Mouse (Mus musculus) gastrocnemius, adult 2 months (tissue): ENCODE data around the gene Cdkn2aipnl. TPM values are rescaled to one million over a fixed set of nuclear protein-coding genes. Genes with fewer than 3 reads are reported as not detected.

ENCODE experiments used
- DNase-seq: peaks from one replicate; pipeline ENCODE4 v3.0.0; 2022
- H3K27ac ChIP-seq: fragments of 200-600 bp; 2 replicates; pipeline ENCODE4 v1.8.1; 2022; ENCODE audit warnings: mild to moderate bottlenecking
- H3K4me3 ChIP-seq: fragments of 200-600 bp; 2 replicates; pipeline ENCODE4 v1.8.1; 2022; ENCODE audit warnings: mild to moderate bottlenecking, moderate library complexity
- CTCF ChIP-seq: fragments of 200-600 bp; IDR thresholded peaks from 2 replicates; pipeline ENCODE4 v1.8.1; 2022; ENCODE audit warnings: antibody characterized with exemption, mild to moderate bottlenecking, moderate library complexity
- intact Hi-C: fragments of 180-260 bp; cut with DNase I; formaldehyde crosslinking; loops from one replicate; pipeline ENCODE4 v1.15.1; 2025
- total RNA-seq, 2 experiments: library from RNA; stranded (reverse); gene quantifications; 2 replicates each; pipeline ENCODE4 v1.2.3; 2021

Gene Cdkn2aipnl
- total RNA-seq, 2 experiments from 2014 or later: 16.9 to 30.0 TPM

DNA sequence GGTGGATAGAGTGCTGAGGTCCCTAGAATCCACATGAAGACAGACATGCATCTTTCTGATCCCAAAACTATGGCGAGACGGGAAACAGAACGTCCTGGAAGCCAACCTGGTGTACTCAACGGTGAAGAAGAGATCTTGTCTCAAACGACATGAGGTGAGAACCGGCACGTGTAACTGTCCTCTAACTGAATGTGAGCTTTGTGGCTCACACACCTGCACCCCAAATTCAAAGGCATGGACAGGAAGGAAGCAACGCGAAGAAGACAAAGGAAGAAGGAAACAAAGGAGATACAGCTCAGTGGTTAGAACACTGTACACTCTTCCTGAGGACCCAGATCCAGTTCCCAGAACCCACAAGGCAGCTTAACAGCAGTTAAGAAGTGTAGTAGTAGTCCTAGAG, 17.5 kb upstream of the Cdkn2aipnl start:
- H3K4me3 ChIP-seq: no peak overlapping the region
- no peak overlapping the region for H3K27ac ChIP-seq
- intact Hi-C loops: no loop called here
- DNase-seq: no peak
- 0 out of 2 replicates have a peak, but pooled peaks have one; percentile 12 for TF ChIP-seq CTCF

DNA sequence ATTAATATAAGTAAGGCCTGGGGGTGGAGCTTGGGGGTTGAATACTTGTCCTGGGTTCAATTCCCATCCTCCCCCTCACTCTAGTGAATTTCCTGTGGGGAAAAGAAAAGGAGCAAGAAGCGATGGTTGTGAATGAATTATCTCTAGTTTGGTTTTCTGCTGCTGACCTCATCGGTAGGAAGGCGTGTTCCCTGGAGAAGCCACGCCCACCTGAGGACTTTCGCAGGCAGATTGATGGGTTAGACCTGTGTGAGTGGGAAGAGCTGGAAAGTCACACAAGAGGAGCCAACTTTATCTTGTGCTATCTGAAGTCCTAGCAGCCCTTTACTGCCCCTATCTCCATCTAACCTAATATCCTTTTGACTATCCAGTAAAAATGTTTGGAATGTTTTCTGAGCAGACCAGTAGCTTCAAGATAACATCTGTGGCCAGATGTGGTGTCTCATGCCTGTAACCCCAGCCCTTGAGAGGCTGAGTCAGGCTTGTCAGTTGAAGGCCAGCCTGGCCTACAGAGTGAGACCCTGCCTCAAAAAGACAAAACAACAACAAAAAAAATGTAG, 15.5 kb upstream of the Cdkn2aipnl start:
- Histone ChIP-seq H3K4me3 (no peak overlapping the region), H3K27ac (peak overlapping the region; percentile 46; the same call in 1 of the 2 replicates)
- no peak for DNase-seq
- no peak for TF ChIP-seq CTCF
- intact Hi-C loops: no loop called here

DNA sequence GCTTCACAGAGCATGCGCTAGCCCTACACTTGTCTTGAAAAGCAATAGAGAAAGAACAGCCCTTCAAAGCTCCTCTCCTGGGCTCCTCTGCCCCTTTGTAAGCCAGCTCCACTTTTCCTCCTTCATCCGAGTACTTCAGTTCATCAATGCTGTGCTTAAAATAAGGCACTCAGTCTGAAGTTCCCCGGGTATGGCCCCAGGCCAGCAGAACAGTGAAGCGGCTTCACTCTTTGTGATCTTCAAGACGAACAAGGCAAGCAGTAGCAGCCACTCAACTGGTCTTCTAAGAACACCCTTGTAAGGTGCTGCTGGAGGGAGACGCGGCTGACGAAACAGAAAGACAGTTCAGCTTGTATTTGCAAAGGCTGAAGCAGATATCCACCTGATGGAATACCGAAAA, 11.3 kb upstream of the Cdkn2aipnl start:
- intact Hi-C loops: no loop called here
- Histone ChIP-seq H3K27ac (no peak overlapping the region), H3K4me3 (no peak overlapping the region)
- TF ChIP-seq CTCF: no peak
- no peak for DNase-seq

DNA sequence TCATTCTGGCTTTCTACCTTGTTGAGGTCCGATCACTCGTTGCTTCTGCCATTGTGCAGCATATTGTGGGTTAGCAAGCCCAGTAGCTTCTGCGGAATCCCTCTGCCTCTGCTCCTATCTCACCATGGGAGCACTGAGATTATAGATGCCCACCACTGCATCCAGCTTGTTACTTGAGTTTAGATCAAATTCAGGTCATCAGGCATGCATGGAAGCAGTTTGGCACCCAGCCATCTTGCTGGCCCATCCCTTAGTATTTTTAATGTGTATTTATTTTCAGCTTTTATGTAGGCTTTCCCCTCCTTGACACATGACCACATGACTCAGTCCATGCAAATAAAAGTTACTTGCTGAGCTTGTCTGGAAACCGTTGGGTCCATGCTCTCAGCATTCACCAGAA, 9.7 kb upstream of the Cdkn2aipnl start:
- H3K4me3 ChIP-seq: no peak overlapping the region
- no peak for TF ChIP-seq CTCF
- no peak for DNase-seq
- H3K27ac ChIP-seq: no peak overlapping the region
- intact Hi-C loops: no loop called here

DNA sequence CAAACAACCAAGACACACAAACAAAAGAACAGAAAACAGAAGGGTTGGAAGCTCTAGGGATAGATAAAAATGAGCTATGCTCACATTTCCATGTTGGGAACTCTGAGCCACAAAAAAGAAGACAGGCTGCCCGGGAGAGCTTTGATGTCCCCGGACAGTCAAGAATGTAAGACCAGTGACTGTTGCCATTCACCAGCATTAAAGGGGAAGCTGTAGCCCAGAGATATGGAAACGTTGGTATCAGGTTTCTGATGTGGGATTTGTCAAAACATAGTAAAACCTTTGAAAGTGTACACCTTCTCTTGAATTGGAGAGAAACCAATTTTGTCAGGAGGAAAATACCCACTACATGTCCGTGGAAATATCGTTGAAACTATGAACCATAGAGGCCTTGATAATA, 8.0 kb upstream of the Cdkn2aipnl start:
- Histone ChIP-seq H3K4me3 (no peak overlapping the region), H3K27ac (no peak overlapping the region)
- no peak for DNase-seq
- no peak for TF ChIP-seq CTCF
- intact Hi-C loops: no loop called here

DNA sequence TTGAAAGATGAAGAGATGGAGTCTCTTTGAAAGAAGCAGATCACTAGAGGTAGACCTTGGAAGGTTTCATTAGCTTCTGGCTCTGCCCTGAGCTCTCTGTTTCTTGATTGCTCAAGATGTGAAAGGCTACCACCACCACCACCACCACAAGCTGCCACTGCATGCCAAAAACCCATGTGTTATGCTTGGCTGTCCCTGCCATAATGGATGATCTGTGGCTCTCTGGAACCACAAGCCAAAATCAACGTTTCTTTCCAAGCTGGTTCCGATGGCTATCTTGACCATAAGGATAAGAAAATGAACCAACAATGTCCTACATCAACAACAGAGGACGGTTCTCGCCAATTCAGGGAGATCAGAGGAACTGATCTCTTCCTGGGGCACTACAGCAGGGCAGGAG, 7.4 kb upstream of the Cdkn2aipnl start:
- TF ChIP-seq CTCF: no peak
- no peak for DNase-seq
- H3K4me3 ChIP-seq: no peak overlapping the region

DNA sequence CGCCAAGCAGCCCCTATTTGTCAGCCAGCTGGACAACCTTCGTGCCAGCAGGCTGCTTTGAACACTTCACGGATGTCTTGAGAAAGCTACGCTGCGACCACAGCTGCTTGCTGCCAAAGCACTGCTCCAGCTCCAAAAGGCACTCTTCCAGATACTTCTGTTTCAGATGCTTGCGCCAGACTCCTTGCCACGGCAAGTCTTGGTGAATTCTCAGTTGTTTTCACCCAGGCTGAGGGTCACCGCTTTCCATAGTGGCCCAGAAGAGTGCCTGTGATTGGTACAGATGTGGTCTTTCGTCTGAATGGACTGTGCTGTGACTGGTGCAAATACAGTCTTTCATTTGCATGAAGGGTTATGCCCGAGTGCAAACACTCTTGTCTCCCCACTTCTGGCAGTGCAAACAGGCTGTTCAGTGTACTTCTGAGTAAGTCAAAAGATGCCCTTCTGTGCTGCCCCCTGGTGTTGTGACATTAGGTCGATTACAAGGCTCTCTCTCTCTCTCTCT, 6.4 kb upstream of the Cdkn2aipnl start:
- peak overlapping the region; percentile 44 for H3K27ac ChIP-seq
- DNase-seq: peak; percentile 71
- H3K4me3 ChIP-seq: no peak overlapping the region
- intact Hi-C loops: no loop called here
- TF ChIP-seq CTCF: peak; percentile 46

More for the DNA sequence above, 7.4 kb upstream of the Cdkn2aipnl start:
- no peak overlapping the region for H3K27ac ChIP-seq
- intact Hi-C loops: no loop called here

DNA sequence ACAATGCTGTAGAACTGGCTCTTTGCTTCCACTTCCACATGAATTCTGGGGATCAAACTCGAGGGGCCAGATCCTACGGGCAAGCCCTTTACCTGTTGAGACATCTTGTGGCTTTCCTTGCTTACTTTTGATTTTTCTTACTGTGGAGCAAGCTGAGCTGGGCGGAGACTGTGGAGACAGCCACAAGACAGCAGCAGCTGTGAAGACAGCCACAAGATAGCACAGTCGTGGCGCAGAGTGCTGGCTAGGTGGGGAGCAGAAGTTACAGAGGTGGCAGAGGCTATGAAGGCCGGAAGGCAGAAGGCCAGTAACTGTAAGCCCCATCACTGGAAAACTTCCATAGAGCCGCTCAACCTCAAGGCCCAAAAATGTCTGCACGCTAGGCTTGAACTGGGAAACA, 5.7 kb upstream of the Cdkn2aipnl start:
- intact Hi-C loops: no loop called here
- H3K27ac ChIP-seq: no peak overlapping the region
- DNase-seq: no peak

DNA sequence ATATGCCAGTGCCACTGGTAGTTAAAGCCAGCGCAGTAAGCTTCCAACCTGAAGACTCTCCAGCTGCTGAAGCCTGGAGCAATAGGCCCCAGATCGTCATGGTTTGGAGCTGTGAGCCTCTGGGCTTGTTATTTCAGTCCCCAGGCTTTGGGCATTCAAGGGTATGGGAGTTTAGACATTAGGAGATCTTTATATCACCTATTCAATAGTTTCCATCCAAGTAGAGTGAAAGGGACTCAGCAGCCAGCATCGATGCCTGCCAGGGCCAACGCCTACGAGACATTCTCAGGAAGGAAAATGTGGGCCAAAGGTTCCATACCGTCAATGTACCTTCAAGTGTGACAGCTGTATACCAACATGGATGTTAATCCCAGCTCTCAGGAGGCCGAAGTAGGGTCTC, 5.2 kb upstream of the Cdkn2aipnl start:
- TF ChIP-seq CTCF: no peak
- no peak overlapping the region for H3K27ac ChIP-seq
- DNase-seq: no peak
- intact Hi-C loops: no loop called here
- no peak overlapping the region for H3K4me3 ChIP-seq

More for the DNA sequence above, 5.7 kb upstream of the Cdkn2aipnl start:
- no peak overlapping the region for H3K4me3 ChIP-seq
- no peak for TF ChIP-seq CTCF

DNA sequence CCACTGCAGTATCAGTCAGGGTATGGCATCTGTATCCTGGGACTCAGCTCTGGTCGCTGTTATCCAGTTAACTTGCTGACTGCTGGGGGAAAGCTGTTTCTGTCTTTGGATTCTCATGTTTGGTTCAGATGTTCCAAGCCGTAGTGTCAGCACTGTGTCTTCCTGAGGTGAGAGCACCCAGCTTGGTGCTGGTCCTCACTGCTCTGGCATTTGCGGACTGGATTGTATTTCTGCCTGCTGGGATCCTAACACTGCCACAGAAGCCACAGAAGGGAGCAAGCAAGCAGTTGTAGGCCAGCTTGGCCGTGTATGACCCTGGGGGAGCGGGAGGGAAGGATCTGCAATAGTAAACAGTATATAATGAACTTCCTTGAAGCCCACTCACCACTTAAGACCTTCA, 810 bp upstream of the Cdkn2aipnl start:
- intact Hi-C loops: loop anchor here (1.0 to 2.0 kb wide), 3 partner anchors 50 to 146 kb away; no protein-coding TSS in a partner anchor
- no peak for TF ChIP-seq CTCF
- H3K27ac ChIP-seq: peak overlapping the region; percentile 90
- DNase-seq: peak; percentile 45
- H3K4me3 ChIP-seq: no peak overlapping the region

DNA sequence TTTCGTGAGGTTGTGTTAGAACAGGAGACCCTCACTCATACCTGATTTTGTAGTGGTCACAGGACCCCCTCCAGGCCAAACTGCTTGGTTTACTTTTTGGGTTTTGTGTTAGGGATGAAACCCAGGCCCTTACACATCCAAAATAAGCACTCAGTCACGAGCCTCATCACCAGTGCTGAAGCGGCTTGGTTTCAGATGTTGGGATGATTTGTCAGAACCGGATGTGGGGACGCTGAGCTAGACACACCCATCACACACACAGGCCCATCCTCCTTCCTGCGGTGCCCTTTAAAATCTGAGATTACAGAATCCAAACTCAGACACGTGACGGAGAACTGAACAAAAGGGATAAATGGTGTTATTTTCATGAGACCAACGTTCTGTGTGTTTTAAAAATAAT, 1.4 kb downstream of the Cdkn2aipnl start:
- Histone ChIP-seq H3K27ac (peak overlapping the region; percentile 95; the same call in 1 of the 2 replicates), H3K4me3 (no peak overlapping the region)
- intact Hi-C loops: no loop called here
- TF ChIP-seq CTCF: no peak
- no peak for DNase-seq

DNA sequence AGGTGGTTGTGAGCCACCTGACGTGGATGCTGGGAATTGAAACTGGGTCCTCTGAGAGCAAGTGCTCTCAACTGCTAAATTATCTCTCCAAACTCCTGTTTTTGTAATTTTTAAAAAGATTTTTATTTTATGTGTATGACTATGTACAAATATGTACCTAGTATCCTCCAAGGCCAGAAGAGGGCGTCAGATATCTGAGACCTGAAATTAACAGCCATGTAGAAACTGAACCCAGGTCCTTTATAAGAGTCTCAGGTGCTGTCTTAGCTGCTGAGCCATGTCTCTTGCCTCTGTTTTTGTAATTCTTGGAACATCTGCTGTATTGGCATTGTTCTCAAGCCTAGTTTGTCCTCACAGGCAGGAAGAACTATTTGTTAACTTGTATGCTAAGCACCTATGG, 2.0 kb downstream of the Cdkn2aipnl start:
- TF ChIP-seq CTCF: no peak
- intact Hi-C loops: no loop called here
- H3K4me3 ChIP-seq: no peak overlapping the region
- peak overlapping the region; percentile 95 for H3K27ac ChIP-seq
- DNase-seq: no peak

DNA sequence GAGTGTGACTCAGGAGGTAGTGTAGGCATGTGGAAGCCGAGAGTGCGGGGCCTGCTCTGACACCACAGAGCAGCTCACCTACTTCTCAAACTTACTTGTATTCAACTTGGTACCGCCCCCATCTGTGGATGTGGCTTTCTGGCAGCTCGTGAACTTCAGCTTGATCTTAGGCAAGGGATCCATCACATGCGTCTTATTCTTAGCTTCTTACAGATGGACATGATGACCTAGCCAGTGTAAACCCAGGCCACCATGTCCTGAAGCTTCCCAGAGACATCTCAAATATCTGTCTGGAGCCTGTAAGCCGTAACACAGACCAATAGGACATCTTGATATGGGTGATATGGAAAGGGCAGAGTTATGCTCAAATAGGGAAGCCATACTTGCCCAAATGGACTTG, 4.2 kb downstream of the Cdkn2aipnl start:
- intact Hi-C loops: no loop called here
- DNase-seq: peak; percentile 68
- TF ChIP-seq CTCF: no peak
- H3K4me3 ChIP-seq: no peak overlapping the region
- H3K27ac ChIP-seq: peak overlapping the region; percentile 95
